Mouse (Mus musculus): ENCODE measurements around the gene Olfr1240. TPM values are rescaled to one million over a fixed set of nuclear protein-coding genes. Genes with fewer than 3 reads are reported as not detected.

The Olfr1240 gene
- not detected for polyA plus RNA-seq (2014; fragmentation: Illumina TruSeq; extraction: RNeasy Lipid Tissue Mini Kit (QIAGEN cat#74804); ENCODE audit: low read depth, low replicate concordance)

DNA sequence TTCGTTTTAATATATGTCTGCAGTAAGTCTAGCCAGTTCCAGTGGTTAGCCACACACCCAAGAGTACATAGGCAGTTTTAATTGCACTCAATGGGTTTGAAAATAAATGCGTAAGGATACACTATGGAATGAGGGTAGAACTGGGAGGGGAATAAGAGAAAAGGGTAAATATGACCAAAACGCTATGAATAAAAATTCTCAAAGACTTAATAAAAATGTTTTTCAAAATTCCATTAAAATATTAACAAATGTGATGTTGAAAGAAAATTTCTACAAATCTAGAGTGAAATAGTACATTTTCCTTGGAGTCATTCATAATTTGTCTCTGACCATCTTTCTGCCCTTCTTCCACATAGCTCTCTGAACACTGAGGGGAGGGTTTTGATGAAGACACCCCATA lies at the start of gene Olfr1240:
TSS of gene Olfr1240 (minus strand) at position 101 of the 400 bp plus-strand sequence.

DNA sequence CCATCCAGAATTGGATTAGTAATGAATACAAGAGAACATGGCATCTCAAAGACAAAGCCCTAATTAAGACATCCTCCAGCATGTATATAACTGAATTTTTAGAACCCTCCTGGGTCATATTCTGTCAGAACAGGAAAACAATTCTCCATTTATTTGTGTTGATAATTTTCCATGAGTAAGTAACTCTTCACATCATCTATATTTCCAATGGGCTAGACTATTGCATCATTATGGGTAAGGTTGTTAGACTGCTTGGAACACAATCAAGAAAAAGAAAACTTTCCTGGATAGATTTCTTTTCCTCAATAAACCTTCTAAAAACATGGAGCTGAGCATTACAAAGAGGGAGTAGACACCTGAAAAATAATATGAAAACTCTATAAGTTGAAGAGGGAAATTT lies 44.2 kb upstream of the Olfr1240 start, which contains the start of gene Olfr1241:
TSS of gene Olfr1241 (minus strand) at position 101 of the 400 bp plus-strand sequence.

DNA sequence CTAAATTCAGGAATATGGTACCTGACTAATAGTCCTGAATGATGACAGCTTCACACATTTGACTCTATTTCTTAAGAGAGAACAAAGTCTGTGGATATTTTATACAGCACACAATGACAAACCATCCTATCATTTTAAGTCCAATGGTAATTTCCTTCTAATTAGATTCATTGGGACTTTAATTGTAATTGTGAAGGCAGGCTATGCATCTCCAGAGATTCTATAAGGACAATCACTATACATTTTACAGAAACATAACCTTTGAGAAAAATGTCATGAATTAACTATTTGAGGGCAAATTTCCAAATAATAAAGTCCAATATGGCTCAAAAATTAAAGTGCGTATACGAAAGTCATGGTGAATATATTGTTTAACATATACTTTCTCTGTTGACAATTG lies 22.5 kb downstream of the Olfr1240 start, which contains the start of gene Olfr1239:
TSS of gene Olfr1239 (minus strand) at position 101 of the 400 bp plus-strand sequence.

DNA sequence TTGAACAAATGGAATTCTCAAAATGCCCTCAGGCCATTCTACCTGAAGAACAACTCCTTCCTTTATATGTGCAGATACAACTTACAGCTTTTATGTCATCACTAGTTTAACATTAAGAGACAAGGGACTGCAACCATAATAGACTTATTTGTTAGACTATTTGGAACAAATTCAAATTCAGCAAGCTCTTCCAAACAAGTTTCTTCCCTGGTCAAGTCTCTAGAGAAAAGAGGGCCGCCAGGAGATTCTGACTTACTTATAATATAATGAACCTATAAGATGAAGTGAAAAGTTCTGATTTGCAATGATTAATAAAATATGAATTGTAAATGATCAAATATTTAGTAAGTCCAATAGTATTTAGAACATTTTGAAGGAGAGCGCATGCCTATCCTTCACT lies 33.2 kb downstream of the Olfr1240 start, which contains the start of gene Olfr1238:
TSS of gene Olfr1238 (minus strand) at position 101 of the 400 bp plus-strand sequence.

Other genes starting within 250 kb of the Olfr1240 start
- gene Olfr1226, start 243.0 kb downstream of the Olfr1240 start, polyA plus RNA-seq (2014; fragmentation: Illumina TruSeq; extraction: RNeasy Lipid Tissue Mini Kit (QIAGEN cat#74804); ENCODE audit: low read depth, low replicate concordance): not detected
- not detected for gene Olfr1228, start 188.9 kb downstream of the Olfr1240 start, polyA plus RNA-seq (2014; fragmentation: Illumina TruSeq; extraction: RNeasy Lipid Tissue Mini Kit (QIAGEN cat#74804); ENCODE audit: low read depth, low replicate concordance)
- not detected for gene Olfr1229, start 155.0 kb downstream of the Olfr1240 start, polyA plus RNA-seq (2014; fragmentation: Illumina TruSeq; extraction: RNeasy Lipid Tissue Mini Kit (QIAGEN cat#74804); ENCODE audit: low read depth, low replicate concordance)
- not detected for gene Olfr1230, start 145.7 kb downstream of the Olfr1240 start, polyA plus RNA-seq (2014; fragmentation: Illumina TruSeq; extraction: RNeasy Lipid Tissue Mini Kit (QIAGEN cat#74804); ENCODE audit: low read depth, low replicate concordance)
- gene Olfr1231, start 135.9 kb downstream of the Olfr1240 start, polyA plus RNA-seq (2014; fragmentation: Illumina TruSeq; extraction: RNeasy Lipid Tissue Mini Kit (QIAGEN cat#74804); ENCODE audit: low read depth, low replicate concordance): not detected
- not detected for gene Olfr1232, start 113.3 kb downstream of the Olfr1240 start, polyA plus RNA-seq (2014; fragmentation: Illumina TruSeq; extraction: RNeasy Lipid Tissue Mini Kit (QIAGEN cat#74804); ENCODE audit: low read depth, low replicate concordance)
- not detected for gene Olfr1233, start 100.6 kb downstream of the Olfr1240 start, polyA plus RNA-seq (2014; fragmentation: Illumina TruSeq; extraction: RNeasy Lipid Tissue Mini Kit (QIAGEN cat#74804); ENCODE audit: low read depth, low replicate concordance)
- not detected for gene Olfr1234, start 78.1 kb downstream of the Olfr1240 start, polyA plus RNA-seq (2014; fragmentation: Illumina TruSeq; extraction: RNeasy Lipid Tissue Mini Kit (QIAGEN cat#74804); ENCODE audit: low read depth, low replicate concordance)
- gene Olfr1238, start 33.3 kb downstream of the Olfr1240 start, polyA plus RNA-seq (2014; fragmentation: Illumina TruSeq; extraction: RNeasy Lipid Tissue Mini Kit (QIAGEN cat#74804); ENCODE audit: low read depth, low replicate concordance): not detected
- gene Olfr1239, start 22.6 kb downstream of the Olfr1240 start, polyA plus RNA-seq (2014; fragmentation: Illumina TruSeq; extraction: RNeasy Lipid Tissue Mini Kit (QIAGEN cat#74804); ENCODE audit: low read depth, low replicate concordance): not detected
- not detected for gene Olfr1241, start 44.1 kb upstream of the Olfr1240 start, polyA plus RNA-seq (2014; fragmentation: Illumina TruSeq; extraction: RNeasy Lipid Tissue Mini Kit (QIAGEN cat#74804); ENCODE audit: low read depth, low replicate concordance)
- not detected for gene Olfr1242, start 55.3 kb upstream of the Olfr1240 start, polyA plus RNA-seq (2014; fragmentation: Illumina TruSeq; extraction: RNeasy Lipid Tissue Mini Kit (QIAGEN cat#74804); ENCODE audit: low read depth, low replicate concordance)
- not detected for gene Olfr1243, start 88.5 kb upstream of the Olfr1240 start, polyA plus RNA-seq (2014; fragmentation: Illumina TruSeq; extraction: RNeasy Lipid Tissue Mini Kit (QIAGEN cat#74804); ENCODE audit: low read depth, low replicate concordance)
- gene Olfr1245, start 135.4 kb upstream of the Olfr1240 start, polyA plus RNA-seq (2014; fragmentation: Illumina TruSeq; extraction: RNeasy Lipid Tissue Mini Kit (QIAGEN cat#74804); ENCODE audit: low read depth, low replicate concordance): not detected
- not detected for gene Olfr1246, start 150.2 kb upstream of the Olfr1240 start, polyA plus RNA-seq (2014; fragmentation: Illumina TruSeq; extraction: RNeasy Lipid Tissue Mini Kit (QIAGEN cat#74804); ENCODE audit: low read depth, low replicate concordance)
- gene Olfr1247, start 171.1 kb upstream of the Olfr1240 start, polyA plus RNA-seq (2014; fragmentation: Illumina TruSeq; extraction: RNeasy Lipid Tissue Mini Kit (QIAGEN cat#74804); ENCODE audit: low read depth, low replicate concordance): not detected
- gene Olfr1248, start 175.2 kb upstream of the Olfr1240 start, polyA plus RNA-seq (2014; fragmentation: Illumina TruSeq; extraction: RNeasy Lipid Tissue Mini Kit (QIAGEN cat#74804); ENCODE audit: low read depth, low replicate concordance): not detected
- gene Olfr1249, start 192.0 kb upstream of the Olfr1240 start, polyA plus RNA-seq (2014; fragmentation: Illumina TruSeq; extraction: RNeasy Lipid Tissue Mini Kit (QIAGEN cat#74804); ENCODE audit: low read depth, low replicate concordance): not detected
- not detected for gene Olfr1250, start 218.5 kb upstream of the Olfr1240 start, polyA plus RNA-seq (2014; fragmentation: Illumina TruSeq; extraction: RNeasy Lipid Tissue Mini Kit (QIAGEN cat#74804); ENCODE audit: low read depth, low replicate concordance)
- gene Olfr1251, start 228.9 kb upstream of the Olfr1240 start, polyA plus RNA-seq (2014; fragmentation: Illumina TruSeq; extraction: RNeasy Lipid Tissue Mini Kit (QIAGEN cat#74804); ENCODE audit: low read depth, low replicate concordance): not detected